Mouse (Mus musculus): ENCODE measurements at regions not wholly inside any gene's neighbourhood (a gene's known extent, or its start where the extent isn't known, plus 50 kb on each side); places are given as distances from the start of the nearest gene placed in this dataset.

- TF ChIP-seq CTCF (IDR thresholded peaks at IDR 0.05; ENCODE audit: borderline replicate concordance, insufficient read depth, low read length): no peak
- no peak for TF ChIP-seq POLR2A (IDR thresholded peaks at IDR 0.05; ENCODE audit: low read depth, low read length)
These were observed 74.5 kb upstream of the Epha4 start for GRCm38 (mm10) chr1:77589423-77589822.
